Mouse (Mus musculus) lung, embryonic 15.5 days (tissue): ENCODE results near the gene Robo3. TPM values are rescaled to one million over a fixed set of nuclear protein-coding genes. Genes with fewer than 3 reads are reported as not detected.

Experiments
- ATAC-seq: fragments of 200-750 bp; cut with Nextera tagmentation; 2 replicates; pipeline ENCODE4 v1.8.0; 2017; ENCODE audit warnings: moderate number of reproducible peaks, borderline replicate concordance; ENCODE audit not compliant: low FRiP score, low TSS enrichment; ENCODE audit errors: extremely low read depth
- H3K27ac ChIP-seq: fragments of 300-500 bp; sonication (generic); 2 replicates; pipeline ENCODE4 v1.5.1; 2015; ENCODE audit warnings: moderate library complexity, mild to moderate bottlenecking, inconsistent platforms
- H3K27me3 ChIP-seq: fragments of 300-500 bp; sonication (generic); 2 replicates; pipeline ENCODE4 v1.6.1; 2015; ENCODE audit warnings: inconsistent platforms
- H3K36me3 ChIP-seq: fragments of 300-500 bp; sonication (generic); 2 replicates; pipeline ENCODE4 v1.6.1; 2015; ENCODE audit warnings: inconsistent platforms
- H3K4me1 ChIP-seq: fragments of 300-500 bp; sonication (generic); 2 replicates; pipeline ENCODE4 v1.6.1; 2015; ENCODE audit warnings: inconsistent platforms
- H3K4me2 ChIP-seq: fragments of 300-500 bp; sonication (generic); 2 replicates; pipeline ENCODE4 v1.6.1; 2015; ENCODE audit warnings: inconsistent platforms, mild to moderate bottlenecking, moderate library complexity
- H3K4me3 ChIP-seq: fragments of 300-500 bp; sonication (generic); 2 replicates; pipeline ENCODE4 v1.5.1; 2015; ENCODE audit warnings: mild to moderate bottlenecking, inconsistent platforms
- H3K9ac ChIP-seq: fragments of 300-500 bp; sonication (generic); 2 replicates; pipeline ENCODE4 v1.6.1; 2015; ENCODE audit warnings: inconsistent platforms
- H3K9me3 ChIP-seq: fragments of 300-500 bp; sonication (generic); 2 replicates; pipeline ENCODE4 v1.6.1; 2016; ENCODE audit warnings: inconsistent platforms
- WGBS: fragments of 180-500 bp; shearing (Covaris S2); methylation state at CpG from one replicate; pipeline ENCODE4 v1.1.7; 2015; 5-methylcytosine and 5-hydroxymethylcytosine counted together
- polyA plus RNA-seq: library from polyadenylated mRNA; unstranded; fragments of >200 nt; fragmentation: Nextera tagmentation; extraction: Ambion mirVana; gene quantifications from 2 replicates; pipeline ENCODE4 v1.2.1, GENCODE M21; 2015

The Robo3 gene
- polyA plus RNA-seq, 1 experiment from 2014 or later: 0.21 TPM

GRCm38 (mm10) chr9:37393482-37394131 is 39.4 kb downstream of the Robo3 start:
- ATAC-seq: peak; percentile 49; the same call in 1 of the 2 replicates

GRCm38 (mm10) chr9:37392071-37392470 is 41.0 kb downstream of the Robo3 start:
- Histone ChIP-seq H3K4me2 (no peak overlapping the region), H3K36me3 (no peaks in the 10 kb centered on the region), H3K9ac (no peak overlapping the region), H3K4me3 (no peak overlapping the region), H3K4me1 (no peaks in the 10 kb centered on the region; the same call in 1 of the 2 replicates), H3K9me3 (no peaks in the 10 kb centered on the region), H3K27me3 (no peaks in the 10 kb centered on the region), H3K27ac (no peak overlapping the region)
- ATAC-seq: no peak
- 63% methylated on average over 2 of the region's 2 CpGs for WGBS

More at GRCm38 (mm10) chr9:37393482-37394131, 39.4 kb downstream of the Robo3 start:
- H3K36me3 ChIP-seq: no peaks in the 10 kb centered on the region
- H3K27ac ChIP-seq: no peak overlapping the region
- H3K9me3 ChIP-seq: no peaks in the 10 kb centered on the region
- no peak overlapping the region for H3K9ac ChIP-seq
- H3K4me3 ChIP-seq: no peak overlapping the region
- no peaks in the 10 kb centered on the region; the same call in 1 of the 2 replicates for H3K4me1 ChIP-seq
- no peak overlapping the region for H3K4me2 ChIP-seq
- 34% methylated on average over 8 of the region's 8 CpGs for WGBS
- no peaks in the 10 kb centered on the region for H3K27me3 ChIP-seq

- ATAC-seq: no peak
- Histone ChIP-seq H3K9ac (no peak overlapping the region), H3K27ac (no peak overlapping the region), H3K4me1 (no peaks in the 10 kb centered on the region; the same call in 1 of the 2 replicates), H3K4me3 (no peak overlapping the region), H3K9me3 (no peaks in the 10 kb centered on the region), H3K4me2 (no peak overlapping the region), H3K27me3 (peaks cover 2% of the 10 kb centered on the region; the same call in 1 of the 2 replicates), H3K36me3 (no peaks in the 10 kb centered on the region)
- WGBS: 75% methylated on average over 2 of the region's 2 CpGs
Observed at GRCm38 (mm10) chr9:37390891-37391290, 42.2 kb downstream of the Robo3 start.

DNA sequence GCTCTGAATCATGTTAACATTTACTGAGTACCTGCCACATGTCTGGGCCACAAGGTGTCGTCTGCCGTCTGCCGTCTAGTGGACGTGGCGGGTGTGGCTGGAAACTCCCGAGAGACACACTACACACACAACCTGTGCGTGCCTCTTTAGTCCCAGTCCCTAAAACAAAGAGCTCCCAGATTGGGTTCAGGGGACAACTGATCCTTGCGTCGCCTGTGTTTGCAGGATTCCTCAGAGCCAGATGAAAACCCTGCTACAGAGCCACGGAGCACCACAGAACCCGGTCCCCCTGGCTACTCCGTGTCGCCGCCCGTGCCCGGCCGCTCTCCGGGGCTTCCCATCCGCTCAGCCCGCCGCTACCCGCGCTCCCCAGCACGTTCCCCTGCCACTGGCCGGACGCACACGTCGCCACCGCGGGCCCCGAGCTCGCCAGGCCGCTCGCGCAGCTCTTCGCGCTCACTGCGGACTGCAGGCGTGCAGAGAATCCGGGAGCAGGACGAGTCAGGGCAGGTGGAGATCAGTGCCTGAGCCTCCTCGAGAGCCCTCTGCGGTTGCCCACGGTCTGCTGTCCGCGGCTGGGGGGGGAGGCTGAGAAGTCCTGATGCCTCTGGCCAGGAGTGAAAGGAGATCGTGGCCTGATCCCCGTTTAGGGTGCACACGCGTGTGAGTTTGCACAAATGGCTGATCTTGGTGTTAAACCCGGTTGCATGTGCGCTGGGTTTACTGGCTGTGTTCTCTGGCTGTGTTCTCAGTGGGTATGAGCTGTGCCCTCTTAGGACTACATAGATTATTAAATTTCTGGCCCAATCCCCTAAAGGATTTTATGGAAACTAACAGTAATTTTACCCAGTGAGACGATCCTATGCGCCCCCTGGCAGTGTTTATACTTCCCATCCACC is 48.5 kb downstream of the Robo3 start:
- Histone ChIP-seq H3K9ac (peak overlapping the region; percentile 47), H3K36me3 (no peaks in the 10 kb centered on the region), H3K27ac (no peak overlapping the region), H3K27me3 (peaks cover 14% of the 10 kb centered on the region), H3K9me3 (no peaks in the 10 kb centered on the region), H3K4me3 (peak overlapping the region; percentile 41), H3K4me1 (peaks cover 9% of the 10 kb centered on the region; the same call in 1 of the 2 replicates), H3K4me2 (peak overlapping the region; percentile 91)
- 3% methylated on average over 54 of the region's 54 CpGs for WGBS
- peak; percentile 80 for ATAC-seq

DNA sequence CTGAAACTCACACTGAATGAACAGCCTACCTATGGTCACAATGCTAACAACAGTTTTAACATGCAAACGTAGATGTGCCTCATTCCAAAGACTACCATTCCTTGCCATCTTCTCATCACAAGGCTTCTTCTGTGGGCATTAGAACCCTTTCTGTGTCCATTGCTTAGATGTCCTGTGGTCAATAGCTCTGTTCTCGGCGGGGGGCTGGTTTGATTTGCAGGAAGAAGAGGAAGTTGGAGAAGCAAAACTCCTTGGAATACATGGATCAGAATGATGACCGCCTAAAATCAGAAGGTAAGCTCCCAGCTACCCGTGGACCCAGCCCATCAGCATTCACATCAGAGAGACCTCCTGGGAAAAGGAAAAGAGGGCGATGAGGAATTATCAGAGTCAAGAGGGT is 49.9 kb downstream of the Robo3 start:
- WGBS: 89% methylated on average over 6 of the region's 6 CpGs
- Histone ChIP-seq H3K4me3 (no peak overlapping the region), H3K36me3 (no peaks in the 10 kb centered on the region), H3K4me1 (peaks cover 9% of the 10 kb centered on the region; the same call in 1 of the 2 replicates), H3K9me3 (no peaks in the 10 kb centered on the region), H3K4me2 (no peak overlapping the region), H3K9ac (no peak overlapping the region), H3K27ac (no peak overlapping the region), H3K27me3 (peaks cover 14% of the 10 kb centered on the region)
- no peak for ATAC-seq

GRCm38 (mm10) chr9:37375718-37376117 is 57.3 kb downstream of the Robo3 start:
- WGBS: 89% methylated on average over 5 of the region's 5 CpGs
- ATAC-seq: no peak
- Histone ChIP-seq H3K36me3 (no peaks in the 10 kb centered on the region), H3K9ac (no peak overlapping the region), H3K27ac (no peak overlapping the region), H3K4me2 (no peak overlapping the region), H3K9me3 (no peaks in the 10 kb centered on the region), H3K4me3 (no peak overlapping the region), H3K27me3 (no peaks in the 10 kb centered on the region), H3K4me1 (no peaks in the 10 kb centered on the region)

- no peak overlapping the region for H3K4me2 ChIP-seq
- no peak overlapping the region for H3K4me3 ChIP-seq
- no peak overlapping the region for H3K27ac ChIP-seq
- no peaks in the 10 kb centered on the region for H3K36me3 ChIP-seq
- no peaks in the 10 kb centered on the region for H3K27me3 ChIP-seq
- no peaks in the 10 kb centered on the region for H3K4me1 ChIP-seq
- no peaks in the 10 kb centered on the region for H3K9me3 ChIP-seq
- H3K9ac ChIP-seq: no peak overlapping the region
- no peak for ATAC-seq
- WGBS: 70% methylated on average over 7 of the region's 7 CpGs
Observed at GRCm38 (mm10) chr9:37371232-37371801, 61.7 kb downstream of the Robo3 start.

DNA sequence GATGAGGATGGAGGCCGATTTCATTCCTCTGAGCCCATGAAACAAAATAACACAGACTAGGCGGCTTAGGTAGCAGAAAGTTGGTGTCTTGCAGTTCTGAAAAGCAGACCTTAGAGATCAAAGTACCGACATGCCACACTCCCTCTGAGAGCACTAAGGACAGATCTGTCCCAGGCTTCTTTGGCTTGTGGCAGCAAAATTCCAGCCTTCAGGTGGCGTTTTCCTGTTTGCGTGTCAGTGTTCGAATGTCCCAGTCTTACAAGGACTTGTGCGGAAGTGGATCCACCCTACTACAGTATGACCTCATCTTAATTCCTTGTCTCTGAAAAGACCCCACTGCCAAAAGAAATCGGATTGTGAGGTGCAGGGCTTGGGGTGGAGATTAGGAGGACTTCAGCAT is 64.2 kb downstream of the Robo3 start:
- ATAC-seq: no peak

GRCm38 (mm10) chr9:37368081-37368830 is 64.8 kb downstream of the Robo3 start:
- Histone ChIP-seq H3K4me2 (no peak overlapping the region), H3K36me3 (no peaks in the 10 kb centered on the region), H3K27me3 (no peaks in the 10 kb centered on the region), H3K27ac (peak overlapping the region; percentile 56), H3K9ac (no peak overlapping the region), H3K9me3 (no peaks in the 10 kb centered on the region), H3K4me3 (no peak overlapping the region), H3K4me1 (no peaks in the 10 kb centered on the region)
- 45% methylated on average over 11 of the region's 11 CpGs for WGBS
- no peak for ATAC-seq

More for the DNA sequence above, 64.2 kb downstream of the Robo3 start:
- Histone ChIP-seq H3K27ac (peak overlapping the region; percentile 56), H3K27me3 (no peaks in the 10 kb centered on the region), H3K9ac (no peak overlapping the region), H3K4me3 (no peak overlapping the region), H3K36me3 (no peaks in the 10 kb centered on the region), H3K4me1 (no peaks in the 10 kb centered on the region), H3K4me2 (no peak overlapping the region), H3K9me3 (no peaks in the 10 kb centered on the region)
- WGBS: 49% methylated on average over 8 of the region's 8 CpGs

DNA sequence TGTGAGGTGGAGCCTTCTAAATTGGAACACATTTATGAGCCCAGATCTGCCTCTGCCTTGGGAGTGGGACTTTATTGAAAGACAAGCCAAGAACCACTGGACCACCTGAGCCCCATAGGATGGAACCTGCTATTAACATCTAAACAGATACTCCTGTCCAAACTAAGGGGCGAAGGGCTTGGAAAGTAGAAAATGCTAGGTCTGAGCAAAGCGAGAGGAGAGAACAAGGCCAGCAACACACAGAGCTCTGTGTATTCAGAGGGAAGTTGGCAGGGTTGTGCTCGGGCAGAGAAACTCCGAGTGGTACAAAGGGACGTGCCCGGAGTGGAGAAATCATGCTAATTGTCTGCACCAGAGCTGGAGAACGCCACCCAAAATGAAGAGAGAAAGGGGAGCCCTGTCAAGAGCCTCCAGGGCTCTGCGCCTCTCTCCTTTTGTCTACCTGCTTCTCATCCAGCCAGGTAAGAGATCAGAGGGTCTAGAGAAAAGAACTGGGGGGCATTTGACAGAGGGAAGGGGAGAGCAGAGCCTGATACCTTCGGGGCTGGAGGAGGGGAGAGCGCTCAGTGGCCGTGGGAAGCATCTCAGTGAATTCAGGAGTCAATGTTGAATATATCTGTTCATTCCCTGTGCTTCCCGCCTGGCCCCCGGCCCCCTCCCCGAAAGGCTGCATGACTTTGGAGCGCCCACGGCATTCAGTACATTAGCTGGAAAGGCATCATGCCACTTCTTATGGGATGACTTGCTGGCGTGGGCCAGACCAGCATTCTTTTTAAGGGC is 65.6 kb downstream of the Robo3 start, which contains the start of gene Hepacam:
Gene Hepacam (plus strand): TSS at position 51 of the 780 bp plus-strand sequence.
- no peaks in the 10 kb centered on the region for H3K27me3 ChIP-seq
- no peak within 1 kb of the TSS for H3K9ac ChIP-seq
- no peaks in the 10 kb centered on the region for H3K36me3 ChIP-seq
- no peaks in the 10 kb centered on the region for H3K4me1 ChIP-seq
- H3K9me3 ChIP-seq: no peaks in the 10 kb centered on the region
- no peak for ATAC-seq
- no peak within 1 kb of the TSS for H3K27ac ChIP-seq
- H3K4me3 ChIP-seq: no peak within 1 kb of the TSS
- no peak within 1 kb of the TSS for H3K4me2 ChIP-seq
- 81% methylated on average over 17 of the region's 17 CpGs for WGBS

DNA sequence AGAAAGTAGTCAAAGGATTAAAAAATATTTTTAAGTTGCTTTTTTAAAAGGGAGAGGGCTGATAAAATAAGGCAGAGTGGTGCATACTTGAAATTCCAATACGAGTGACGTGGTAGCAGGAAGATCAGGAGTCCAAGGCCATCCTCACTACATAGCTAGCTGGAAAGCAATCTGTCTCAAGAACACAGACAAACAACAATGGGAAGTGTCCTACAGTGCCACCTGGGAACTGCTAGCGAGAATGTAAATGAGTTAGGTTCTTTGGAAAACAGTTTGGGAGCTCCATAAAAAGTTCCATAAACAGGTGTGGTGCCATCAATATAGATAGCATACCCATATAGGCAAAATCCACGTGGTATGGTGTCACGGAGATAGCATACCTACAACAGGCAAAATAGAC is 67.3 kb downstream of the Robo3 start:
- Histone ChIP-seq H3K4me2 (no peak overlapping the region), H3K9me3 (no peaks in the 10 kb centered on the region)
- WGBS: 50% methylated on average over 5 of the region's 5 CpGs

More for the DNA sequence above, 67.3 kb downstream of the Robo3 start:
- no peak overlapping the region for H3K4me3 ChIP-seq
- no peak overlapping the region for H3K27ac ChIP-seq
- H3K4me1 ChIP-seq: no peaks in the 10 kb centered on the region
- ATAC-seq: no peak
- no peaks in the 10 kb centered on the region for H3K36me3 ChIP-seq
- no peak overlapping the region for H3K9ac ChIP-seq
- H3K27me3 ChIP-seq: no peaks in the 10 kb centered on the region
